Mouse (Mus musculus): ENCODE data around the gene Gm21874. TPM values are rescaled to one million over a fixed set of nuclear protein-coding genes. Genes with fewer than 3 reads are reported as not detected.

The Gm21874 gene
- not detected for total RNA-seq (2023)

GRCm38 (mm10) chrY:9416048-9416447, at the start of gene Gm21874:
Gm21874 (minus strand) TSS chrY:9416148.

Other genes with a start within 250 kb of the Gm21874 start
- not detected for gene Gm21721, start 214.0 kb downstream of the Gm21874 start, total RNA-seq (2023)
- gene Gm21812, start 69.0 kb downstream of the Gm21874 start, total RNA-seq (2023), result not detected

All from T-cell, adult 66 days (primary cell).